Mouse (Mus musculus): ENCODE data around the gene Pdcd1lg2. TPM values are rescaled to one million over a fixed set of nuclear protein-coding genes. Genes with fewer than 3 reads are reported as not detected.

Gene Pdcd1lg2
- polyA plus RNA-seq, 1 experiment from 2014 or later = 0.09 TPM

DNA sequence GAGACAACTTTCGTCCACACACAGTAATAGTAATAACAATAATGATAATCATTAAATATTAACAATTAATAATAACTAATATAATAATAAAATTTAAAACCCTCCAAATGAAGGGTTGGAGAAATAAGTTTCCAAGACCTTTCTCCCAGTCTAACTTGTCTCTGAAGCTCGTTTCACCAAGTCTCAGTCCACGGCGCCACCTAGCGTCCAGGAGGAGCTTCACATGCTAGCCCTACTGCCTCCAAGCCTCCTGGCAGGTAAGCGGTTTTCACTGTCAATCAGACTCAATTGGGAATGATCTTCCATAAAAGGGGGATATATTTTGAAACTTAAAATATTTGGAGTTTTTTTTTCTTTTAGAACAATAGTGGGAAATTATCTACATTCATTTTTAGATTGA, 90.8 kb downstream of the Pdcd1lg2 start:
- Histone ChIP-seq H3K27ac (ENCODE audit: low read depth, low read length) (no peak overlapping the region), H3K4me3 (ENCODE audit: low read length) (no peak overlapping the region), H3K9ac (ENCODE audit: low read depth, low read length) (no peak overlapping the region), H3K9me3 (ENCODE audit: control insufficient read depth, low read length) (no peaks in the 10 kb centered on the region), H3K36me3 (ENCODE audit: control insufficient read depth, insufficient read depth, low read length) (no peaks in the 10 kb centered on the region), H3K4me1 (ENCODE audit: control insufficient read depth, insufficient read depth, low read depth, low read length) (no peaks in the 10 kb centered on the region), H3K4me2 (ENCODE audit: low read length) (peak overlapping the region; percentile 24), H3K27me3 (replicated peaks; ENCODE audit: control insufficient read depth, insufficient read depth, low read length) (no peaks in the 10 kb centered on the region)
- ATAC-seq = peak; percentile 70; the same call in 1 of the 2 replicates
- WGBS = 12% methylated on average over 6 of the region's 6 CpGs

DNA sequence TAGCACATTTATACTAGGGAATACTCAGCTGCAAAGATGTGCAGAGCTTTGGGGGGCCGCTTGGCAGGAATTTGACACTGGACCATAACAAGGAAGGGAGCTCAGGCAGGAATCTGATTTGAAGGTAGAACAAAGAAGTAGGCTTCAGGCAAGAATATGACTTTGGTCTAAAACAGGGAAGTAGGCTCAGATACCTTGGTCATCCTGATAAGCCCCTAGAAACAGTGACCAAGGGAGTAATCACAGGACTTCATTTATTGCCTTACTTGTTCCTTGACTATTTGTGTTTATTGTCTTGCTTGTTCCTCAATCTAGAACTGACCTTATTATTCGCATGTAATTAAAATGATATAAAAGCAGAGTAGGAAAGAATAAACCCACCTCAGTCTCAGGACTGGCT, 93.4 kb downstream of the Pdcd1lg2 start:
- WGBS = 92% methylated on average over 2 of the region's 2 CpGs
- H3K4me3 ChIP-seq (ENCODE audit: low read length) = no peak overlapping the region
- no peak overlapping the region for H3K9ac ChIP-seq (ENCODE audit: low read depth, low read length)
- no peaks in the 10 kb centered on the region for H3K27me3 ChIP-seq (replicated peaks; ENCODE audit: control insufficient read depth, insufficient read depth, low read length)
- no peak overlapping the region for H3K4me2 ChIP-seq (ENCODE audit: low read length)
- no peak overlapping the region for H3K27ac ChIP-seq (ENCODE audit: low read depth, low read length)
- no peaks in the 10 kb centered on the region for H3K4me1 ChIP-seq (ENCODE audit: control insufficient read depth, insufficient read depth, low read depth, low read length)
- H3K36me3 ChIP-seq (ENCODE audit: control insufficient read depth, insufficient read depth, low read length) = no peaks in the 10 kb centered on the region
- H3K9me3 ChIP-seq (ENCODE audit: control insufficient read depth, low read length) = no peaks in the 10 kb centered on the region
- ATAC-seq = no peak

GRCm38 (mm10) chr19:29505617-29506016, 94.9 kb downstream of the Pdcd1lg2 start:
- Histone ChIP-seq H3K36me3 (ENCODE audit: control insufficient read depth, insufficient read depth, low read length) (no peaks in the 10 kb centered on the region), H3K4me1 (ENCODE audit: control insufficient read depth, insufficient read depth, low read depth, low read length) (no peaks in the 10 kb centered on the region), H3K4me2 (ENCODE audit: low read length) (no peak overlapping the region), H3K9ac (ENCODE audit: low read depth, low read length) (no peak overlapping the region), H3K27ac (ENCODE audit: low read depth, low read length) (no peak overlapping the region), H3K9me3 (ENCODE audit: control insufficient read depth, low read length) (no peaks in the 10 kb centered on the region), H3K4me3 (ENCODE audit: low read length) (no peak overlapping the region), H3K27me3 (replicated peaks; ENCODE audit: control insufficient read depth, insufficient read depth, low read length) (no peaks in the 10 kb centered on the region)
- WGBS = 87% methylated on average over 7 of the region's 7 CpGs
- no peak for ATAC-seq

- WGBS = 52% methylated on average over 7 of the region's 7 CpGs
- ATAC-seq = no peak
Observed at GRCm38 (mm10) chr19:29508208-29508607, 97.5 kb downstream of the Pdcd1lg2 start.

DNA sequence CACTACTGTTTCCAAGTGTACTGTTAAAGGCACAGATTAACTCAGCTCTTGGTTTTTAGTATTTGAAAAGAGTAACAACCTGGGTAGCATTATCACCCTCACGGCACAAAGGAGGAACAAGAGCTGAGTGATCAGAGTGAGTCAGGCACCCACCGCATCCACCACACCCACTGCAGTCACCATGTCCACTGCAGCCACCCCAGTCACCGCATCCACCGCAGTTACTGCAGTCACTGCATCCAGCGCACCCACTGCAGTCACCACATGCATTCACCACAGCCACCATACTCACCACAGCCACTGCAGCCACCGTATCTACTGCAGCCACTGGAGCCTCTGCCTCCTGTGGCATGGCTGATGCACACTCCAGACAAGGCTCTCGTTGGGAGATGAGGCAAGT, 99.1 kb downstream of the Pdcd1lg2 start:
- no peaks in the 10 kb centered on the region for H3K4me1 ChIP-seq (ENCODE audit: control insufficient read depth, insufficient read depth, low read depth, low read length)
- no peaks in the 10 kb centered on the region for H3K36me3 ChIP-seq (ENCODE audit: control insufficient read depth, insufficient read depth, low read length)
- no peaks in the 10 kb centered on the region for H3K9me3 ChIP-seq (ENCODE audit: control insufficient read depth, low read length)
- no peak for ATAC-seq
- no peak overlapping the region for H3K4me3 ChIP-seq (ENCODE audit: low read length)
- no peak overlapping the region for H3K27ac ChIP-seq (ENCODE audit: low read depth, low read length)
- H3K27me3 ChIP-seq (replicated peaks; ENCODE audit: control insufficient read depth, insufficient read depth, low read length) = no peaks in the 10 kb centered on the region
- WGBS = 90% methylated on average over 7 of the region's 7 CpGs
- H3K9ac ChIP-seq (ENCODE audit: low read depth, low read length) = no peak overlapping the region
- no peak overlapping the region for H3K4me2 ChIP-seq (ENCODE audit: low read length)

More at GRCm38 (mm10) chr19:29508208-29508607, 97.5 kb downstream of the Pdcd1lg2 start:
- Histone ChIP-seq H3K9ac (ENCODE audit: low read depth, low read length) (no peak overlapping the region), H3K4me2 (ENCODE audit: low read length) (no peak overlapping the region), H3K9me3 (ENCODE audit: control insufficient read depth, low read length) (no peaks in the 10 kb centered on the region), H3K36me3 (ENCODE audit: control insufficient read depth, insufficient read depth, low read length) (no peaks in the 10 kb centered on the region), H3K27ac (ENCODE audit: low read depth, low read length) (no peak overlapping the region), H3K4me3 (ENCODE audit: low read length) (no peak overlapping the region), H3K27me3 (replicated peaks; ENCODE audit: control insufficient read depth, insufficient read depth, low read length) (no peaks in the 10 kb centered on the region), H3K4me1 (ENCODE audit: control insufficient read depth, insufficient read depth, low read depth, low read length) (no peaks in the 10 kb centered on the region)

GRCm38 (mm10) chr19:29511826-29512225, 101.1 kb downstream of the Pdcd1lg2 start:
- WGBS = 75% methylated on average over 2 of the region's 2 CpGs

GRCm38 (mm10) chr19:29513111-29513766, 102.5 kb downstream of the Pdcd1lg2 start:
- Histone ChIP-seq H3K9me3 (ENCODE audit: control insufficient read depth, low read length) (no peaks in the 10 kb centered on the region), H3K27ac (ENCODE audit: low read depth, low read length) (no peak overlapping the region), H3K36me3 (ENCODE audit: control insufficient read depth, insufficient read depth, low read length) (no peaks in the 10 kb centered on the region), H3K4me1 (ENCODE audit: control insufficient read depth, insufficient read depth, low read depth, low read length) (no peaks in the 10 kb centered on the region), H3K4me3 (ENCODE audit: low read length) (no peak overlapping the region), H3K4me2 (ENCODE audit: low read length) (no peak overlapping the region), H3K9ac (ENCODE audit: low read depth, low read length) (no peak overlapping the region), H3K27me3 (replicated peaks; ENCODE audit: control insufficient read depth, insufficient read depth, low read length) (no peaks in the 10 kb centered on the region)
- no peak for ATAC-seq
- 58% methylated on average over 2 of the region's 2 CpGs for WGBS

More at GRCm38 (mm10) chr19:29511826-29512225, 101.1 kb downstream of the Pdcd1lg2 start:
- no peak for ATAC-seq
- Histone ChIP-seq H3K36me3 (ENCODE audit: control insufficient read depth, insufficient read depth, low read length) (no peaks in the 10 kb centered on the region), H3K9me3 (ENCODE audit: control insufficient read depth, low read length) (no peaks in the 10 kb centered on the region), H3K27me3 (replicated peaks; ENCODE audit: control insufficient read depth, insufficient read depth, low read length) (no peaks in the 10 kb centered on the region), H3K4me1 (ENCODE audit: control insufficient read depth, insufficient read depth, low read depth, low read length) (no peaks in the 10 kb centered on the region), H3K27ac (ENCODE audit: low read depth, low read length) (no peak overlapping the region), H3K4me2 (ENCODE audit: low read length) (no peak overlapping the region), H3K4me3 (ENCODE audit: low read length) (no peak overlapping the region), H3K9ac (ENCODE audit: low read depth, low read length) (no peak overlapping the region)

DNA sequence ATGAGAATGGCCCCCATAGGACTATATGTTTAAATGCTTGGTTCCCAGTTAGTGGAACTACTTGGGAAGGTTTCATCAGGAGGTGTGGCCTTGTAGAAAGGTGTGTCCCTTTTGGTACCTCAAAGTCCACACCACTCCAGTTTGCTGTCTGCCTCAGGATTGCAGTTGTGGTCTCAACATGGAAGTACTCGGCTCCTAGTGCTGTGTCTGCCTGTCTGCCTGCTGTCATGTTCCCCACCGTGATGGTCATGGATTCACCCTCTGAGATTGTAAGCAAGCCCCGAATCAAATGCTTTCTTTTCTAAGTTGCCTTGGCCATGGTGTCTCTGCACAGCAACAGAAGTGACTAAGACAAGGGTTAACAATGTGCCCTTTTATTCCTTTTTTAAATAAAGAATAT, 103.4 kb downstream of the Pdcd1lg2 start:
- Histone ChIP-seq H3K9me3 (ENCODE audit: control insufficient read depth, low read length) (no peaks in the 10 kb centered on the region), H3K36me3 (ENCODE audit: control insufficient read depth, insufficient read depth, low read length) (no peaks in the 10 kb centered on the region), H3K27me3 (replicated peaks; ENCODE audit: control insufficient read depth, insufficient read depth, low read length) (no peaks in the 10 kb centered on the region), H3K4me2 (ENCODE audit: low read length) (no peak overlapping the region), H3K4me1 (ENCODE audit: control insufficient read depth, insufficient read depth, low read depth, low read length) (no peaks in the 10 kb centered on the region), H3K27ac (ENCODE audit: low read depth, low read length) (no peak overlapping the region), H3K4me3 (ENCODE audit: low read length) (no peak overlapping the region), H3K9ac (ENCODE audit: low read depth, low read length) (no peak overlapping the region)
- ATAC-seq = no peak
- WGBS = 89% methylated on average over 3 of the region's 3 CpGs

- Histone ChIP-seq H3K4me1 (ENCODE audit: control insufficient read depth, insufficient read depth, low read depth, low read length) (no peaks in the 10 kb centered on the region), H3K27me3 (replicated peaks; ENCODE audit: control insufficient read depth, insufficient read depth, low read length) (no peaks in the 10 kb centered on the region), H3K9ac (ENCODE audit: low read depth, low read length) (no peak overlapping the region), H3K9me3 (ENCODE audit: control insufficient read depth, low read length) (no peaks in the 10 kb centered on the region), H3K4me3 (ENCODE audit: low read length) (no peak overlapping the region), H3K36me3 (ENCODE audit: control insufficient read depth, insufficient read depth, low read length) (no peaks in the 10 kb centered on the region), H3K27ac (ENCODE audit: low read depth, low read length) (no peak overlapping the region), H3K4me2 (ENCODE audit: low read length) (no peak overlapping the region)
- no peak for ATAC-seq
- WGBS = 93% methylated on average over 3 of the region's 3 CpGs
Observed at GRCm38 (mm10) chr19:29515386-29515785, 104.7 kb downstream of the Pdcd1lg2 start.
